Mouse (Mus musculus): ENCODE data around the gene Shroom3. TPM values are rescaled to one million over a fixed set of nuclear protein-coding genes. Genes with fewer than 3 reads are reported as not detected.

The Shroom3 gene
- polyA plus RNA-seq, 1 experiment from 2014 or later, result 5.6 TPM

GRCm38 (mm10) chr5:92718856-92719255, 35.6 kb downstream of the Shroom3 start:
- Histone ChIP-seq H3K4me3 (ENCODE audit: low read depth, low read length) (no peak overlapping the region), H3K9ac (no peak overlapping the region), H3K36me3 (ENCODE audit: insufficient read depth) (no peaks in the 10 kb centered on the region), H3K9me3 (ENCODE audit: low read depth, low read length) (no peaks in the 10 kb centered on the region), H3K4me1 (ENCODE audit: insufficient read depth) (no peaks in the 10 kb centered on the region), H3K4me2 (no peak overlapping the region), H3K27me3 (ENCODE audit: insufficient read depth, low read length) (no peaks in the 10 kb centered on the region), H3K27ac (ENCODE audit: low read depth) (no peak overlapping the region)
- 63% methylated on average over 3 of the region's 3 CpGs for WGBS
- no peak for ATAC-seq (ENCODE audit: insufficient read depth)
- DNase-seq, result no peak
- no peak for TF ChIP-seq CTCF (IDR thresholded peaks at IDR 0.05; ENCODE audit: low read depth)

- no peak overlapping the region for H3K9ac ChIP-seq
- WGBS, result 83% methylated on average over 8 of the region's 8 CpGs
- no peaks in the 10 kb centered on the region for H3K36me3 ChIP-seq (ENCODE audit: insufficient read depth)
- H3K27me3 ChIP-seq (ENCODE audit: insufficient read depth, low read length), result no peaks in the 10 kb centered on the region
- H3K9me3 ChIP-seq (ENCODE audit: low read depth, low read length), result no peaks in the 10 kb centered on the region
- DNase-seq (no peak), ATAC-seq (ENCODE audit: insufficient read depth) (no peak)
- no peak overlapping the region for H3K4me2 ChIP-seq
- TF ChIP-seq CTCF (IDR thresholded peaks at IDR 0.05; ENCODE audit: low read depth), result no peak
- H3K4me3 ChIP-seq (ENCODE audit: low read depth, low read length), result no peak overlapping the region
- H3K4me1 ChIP-seq (ENCODE audit: insufficient read depth), result no peaks in the 10 kb centered on the region
- no peak overlapping the region for H3K27ac ChIP-seq (ENCODE audit: low read depth)
Measured at GRCm38 (mm10) chr5:92721610-92722009, 38.4 kb downstream of the Shroom3 start.

- Histone ChIP-seq H3K9me3 (ENCODE audit: low read depth, low read length) (no peaks in the 10 kb centered on the region), H3K4me1 (ENCODE audit: insufficient read depth) (no peaks in the 10 kb centered on the region), H3K27ac (ENCODE audit: low read depth) (no peak overlapping the region), H3K27me3 (ENCODE audit: insufficient read depth, low read length) (no peaks in the 10 kb centered on the region), H3K4me2 (no peak overlapping the region), H3K4me3 (ENCODE audit: low read depth, low read length) (no peak overlapping the region), H3K9ac (no peak overlapping the region), H3K36me3 (ENCODE audit: insufficient read depth) (no peaks in the 10 kb centered on the region)
- 23% methylated on average over 6 of the region's 6 CpGs for WGBS
- ATAC-seq (ENCODE audit: insufficient read depth) (peak; percentile 29; the same call in 1 of the 2 replicates), DNase-seq (peak; percentile 95)
- TF ChIP-seq CTCF (IDR thresholded peaks at IDR 0.05; ENCODE audit: low read depth), result peak; percentile 89
Measured at GRCm38 (mm10) chr5:92725935-92726334, 42.7 kb downstream of the Shroom3 start.

- Histone ChIP-seq H3K36me3 (ENCODE audit: insufficient read depth) (no peaks in the 10 kb centered on the region), H3K27ac (ENCODE audit: low read depth) (no peak overlapping the region), H3K4me3 (ENCODE audit: low read depth, low read length) (no peak overlapping the region), H3K4me2 (no peak overlapping the region), H3K9me3 (ENCODE audit: low read depth, low read length) (no peaks in the 10 kb centered on the region), H3K27me3 (ENCODE audit: insufficient read depth, low read length) (no peaks in the 10 kb centered on the region), H3K4me1 (ENCODE audit: insufficient read depth) (no peaks in the 10 kb centered on the region), H3K9ac (no peak overlapping the region)
- peak; percentile 89 for TF ChIP-seq CTCF (IDR thresholded peaks at IDR 0.05; ENCODE audit: low read depth)
- DNase-seq, result peak; percentile 89
- ATAC-seq (ENCODE audit: insufficient read depth), result peak; percentile 45; the same call in 1 of the 2 replicates
- 39% methylated on average over 5 of the region's 5 CpGs for WGBS
Measured at GRCm38 (mm10) chr5:92728252-92728828, 45.1 kb downstream of the Shroom3 start.

- Histone ChIP-seq H3K4me3 (ENCODE audit: low read depth, low read length) (no peak overlapping the region), H3K9me3 (ENCODE audit: low read depth, low read length) (no peaks in the 10 kb centered on the region), H3K4me2 (no peak overlapping the region), H3K4me1 (ENCODE audit: insufficient read depth) (no peaks in the 10 kb centered on the region), H3K9ac (no peak overlapping the region), H3K27me3 (ENCODE audit: insufficient read depth, low read length) (no peaks in the 10 kb centered on the region), H3K27ac (ENCODE audit: low read depth) (no peak overlapping the region), H3K36me3 (ENCODE audit: insufficient read depth) (no peaks in the 10 kb centered on the region)
- no peak for TF ChIP-seq CTCF (IDR thresholded peaks at IDR 0.05; ENCODE audit: low read depth)
- ATAC-seq (ENCODE audit: insufficient read depth) (no peak), DNase-seq (no peak)
- WGBS, result 46% methylated on average over 6 of the region's 6 CpGs
Measured at GRCm38 (mm10) chr5:92729221-92729620, 46.0 kb downstream of the Shroom3 start.

GRCm38 (mm10) chr5:92741802-92742201, 58.6 kb downstream of the Shroom3 start:
- Histone ChIP-seq H3K27ac (ENCODE audit: low read depth) (no peak overlapping the region), H3K9ac (no peak overlapping the region), H3K36me3 (ENCODE audit: insufficient read depth) (no peaks in the 10 kb centered on the region), H3K4me1 (ENCODE audit: insufficient read depth) (no peaks in the 10 kb centered on the region), H3K9me3 (ENCODE audit: low read depth, low read length) (no peaks in the 10 kb centered on the region), H3K4me3 (ENCODE audit: low read depth, low read length) (no peak overlapping the region), H3K27me3 (ENCODE audit: insufficient read depth, low read length) (no peaks in the 10 kb centered on the region), H3K4me2 (no peak overlapping the region)
- TF ChIP-seq CTCF (IDR thresholded peaks at IDR 0.05; ENCODE audit: low read depth), result no peak
- 66% methylated on average over 3 of the region's 3 CpGs for WGBS
- DNase-seq (no peak), ATAC-seq (ENCODE audit: insufficient read depth) (no peak)

- 74% methylated on average over 5 of the region's 5 CpGs for WGBS
Measured at GRCm38 (mm10) chr5:92742701-92743100, 59.5 kb downstream of the Shroom3 start.

More at GRCm38 (mm10) chr5:92742701-92743100, 59.5 kb downstream of the Shroom3 start:
- Histone ChIP-seq H3K36me3 (ENCODE audit: insufficient read depth) (no peaks in the 10 kb centered on the region), H3K27me3 (ENCODE audit: insufficient read depth, low read length) (no peaks in the 10 kb centered on the region), H3K4me3 (ENCODE audit: low read depth, low read length) (no peak overlapping the region), H3K9me3 (ENCODE audit: low read depth, low read length) (no peaks in the 10 kb centered on the region), H3K4me2 (no peak overlapping the region), H3K27ac (ENCODE audit: low read depth) (no peak overlapping the region), H3K4me1 (ENCODE audit: insufficient read depth) (no peaks in the 10 kb centered on the region), H3K9ac (no peak overlapping the region)
- DNase-seq (no peak), ATAC-seq (ENCODE audit: insufficient read depth) (no peak)
- no peak for TF ChIP-seq CTCF (IDR thresholded peaks at IDR 0.05; ENCODE audit: low read depth)
